Mouse (Mus musculus) liver (tissue): ENCODE measurements around the gene Chrm2.

Experiments
- DNase-seq: peaks from one replicate; pipeline ENCODE4 v3.0.0-alpha.2; 2020; ENCODE audit warnings: mixed read lengths

Chrm2 gene

GRCm38 (mm10) chr6:36387612-36388400 is at the start of gene Chrm2:
Chrm2 (plus strand) TSS chr6:36388084.
- no peak for DNase-seq

GRCm38 (mm10) chr6:36373983-36374382 is 13.9 kb upstream of the Chrm2 start:
- DNase-seq = no peak

- no peak for DNase-seq
These were observed 9.9 kb upstream of the Chrm2 start for GRCm38 (mm10) chr6:36377936-36378335.

GRCm38 (mm10) chr6:36384102-36384501 is 3.8 kb upstream of the Chrm2 start:
- no peak for DNase-seq

- DNase-seq = no peak
These were observed 746 bp downstream of the Chrm2 start for GRCm38 (mm10) chr6:36388401-36389259.

- no peak for DNase-seq
These were observed 1.5 kb downstream of the Chrm2 start for GRCm38 (mm10) chr6:36389260-36389965.

- DNase-seq = no peak
These were observed 5.8 kb downstream of the Chrm2 start for GRCm38 (mm10) chr6:36393705-36394104.

- DNase-seq = no peak
These were observed 17.3 kb downstream of the Chrm2 start for GRCm38 (mm10) chr6:36405139-36405538.

GRCm38 (mm10) chr6:36409016-36409415 is 21.1 kb downstream of the Chrm2 start:
- DNase-seq = no peak

GRCm38 (mm10) chr6:36410057-36410456 is 22.2 kb downstream of the Chrm2 start:
- DNase-seq = no peak

GRCm38 (mm10) chr6:36419716-36420115 is 31.8 kb downstream of the Chrm2 start:
- no peak for DNase-seq

- DNase-seq = no peak
These were observed 50.1 kb downstream of the Chrm2 start for GRCm38 (mm10) chr6:36437964-36438363.

GRCm38 (mm10) chr6:36439218-36439617 is 51.3 kb downstream of the Chrm2 start:
- DNase-seq = no peak

- no peak for DNase-seq
These were observed 63.6 kb downstream of the Chrm2 start for GRCm38 (mm10) chr6:36451480-36451879.

GRCm38 (mm10) chr6:36455071-36455470 is 67.2 kb downstream of the Chrm2 start:
- DNase-seq = no peak

- DNase-seq = no peak
These were observed 69.1 kb downstream of the Chrm2 start for GRCm38 (mm10) chr6:36457015-36457414.

- no peak for DNase-seq
These were observed 76.1 kb downstream of the Chrm2 start for GRCm38 (mm10) chr6:36464008-36464407.

GRCm38 (mm10) chr6:36484132-36484665 is 96.3 kb downstream of the Chrm2 start:
- DNase-seq = no peak

- DNase-seq = no peak
These were observed 119.3 kb downstream of the Chrm2 start for GRCm38 (mm10) chr6:36507008-36507663.

- DNase-seq = no peak
These were observed 120.1 kb downstream of the Chrm2 start for GRCm38 (mm10) chr6:36507946-36508345.

- DNase-seq = no peak
These were observed 120.6 kb downstream of the Chrm2 start for GRCm38 (mm10) chr6:36508469-36508868.

- no peak for DNase-seq
These were observed 128.6 kb downstream of the Chrm2 start for GRCm38 (mm10) chr6:36516508-36516907.
